Mouse (Mus musculus): ENCODE data around the gene Shoc2. TPM values are rescaled to one million over a fixed set of nuclear protein-coding genes. Genes with fewer than 3 reads are reported as not detected.

Gene Shoc2
- polyA plus RNA-seq, 1 experiment, result 16.2 TPM

GRCm38 (mm10) chr19:53994276-53994675, 50.2 kb downstream of the Shoc2 start:
- DNase-seq (ENCODE audit: low read depth, low spot score), result no peak
- 78% methylated on average over 1 of the region's 1 CpGs for WGBS

- peak; percentile 10 for DNase-seq (ENCODE audit: low read depth, low spot score)
- 35% methylated on average over 4 of the region's 4 CpGs for WGBS
Observed at GRCm38 (mm10) chr19:54010973-54011372, 66.9 kb downstream of the Shoc2 start.

- no peak for DNase-seq (ENCODE audit: low read depth, low spot score)
- WGBS, result 84% methylated on average over 5 of the region's 5 CpGs
Observed at GRCm38 (mm10) chr19:54014999-54015398, 70.9 kb downstream of the Shoc2 start.

- no peak for DNase-seq (ENCODE audit: low read depth, low spot score)
- WGBS, result 94% methylated on average over 5 of the region's 5 CpGs
Observed at GRCm38 (mm10) chr19:54015503-54015902, 71.4 kb downstream of the Shoc2 start.

GRCm38 (mm10) chr19:54035100-54035499, 91.0 kb downstream of the Shoc2 start:
- 95% methylated on average over 6 of the region's 6 CpGs for WGBS

GRCm38 (mm10) chr19:54039441-54039840, 95.3 kb downstream of the Shoc2 start:
- 81% methylated on average over 7 of the region's 7 CpGs for WGBS
- DNase-seq (ENCODE audit: low read depth, low spot score), result no peak

More at GRCm38 (mm10) chr19:54035100-54035499, 91.0 kb downstream of the Shoc2 start:
- no peak for DNase-seq (ENCODE audit: low read depth, low spot score)

- 16% methylated on average over 4 of the region's 4 CpGs for whole genome bisulfite sequencing
- DNase-seq (ENCODE audit: low read depth, low spot score), result no peak
Observed at GRCm38 (mm10) chr19:54040356-54041028, 96.4 kb downstream of the Shoc2 start.

- WGBS, result 18% methylated on average over 5 of the region's 5 CpGs
- DNase-seq (ENCODE audit: low read depth, low spot score), result no peak
Observed at GRCm38 (mm10) chr19:54041029-54041367, 96.9 kb downstream of the Shoc2 start.

- no peak for DNase-seq (ENCODE audit: low read depth, low spot score)
- WGBS, result 75% methylated on average over 5 of the region's 5 CpGs
Observed at GRCm38 (mm10) chr19:54043851-54044250, 99.7 kb downstream of the Shoc2 start, which contains the start of gene Adra2a. TSS of gene Adra2a (plus strand) at chr19:54044151.

GRCm38 (mm10) chr19:54044507-54045371, 100.6 kb downstream of the Shoc2 start:
- under 1% methylated on average over 59 of the region's 59 CpGs for WGBS
- DNase-seq (ENCODE audit: low read depth, low spot score), result no peak

- 1% methylated on average over 29 of the region's 29 CpGs for WGBS
- no peak for DNase-seq (ENCODE audit: low read depth, low spot score)
Observed at GRCm38 (mm10) chr19:54045412-54045811, 101.3 kb downstream of the Shoc2 start.

GRCm38 (mm10) chr19:54045931-54046683, 102.0 kb downstream of the Shoc2 start:
- WGBS, result 1% methylated on average over 55 of the region's 55 CpGs
- no peak for DNase-seq (ENCODE audit: low read depth, low spot score)

- WGBS, result under 1% methylated on average over 46 of the region's 46 CpGs
- DNase-seq (ENCODE audit: low read depth, low spot score), result no peak
Observed at GRCm38 (mm10) chr19:54046684-54047070, 102.6 kb downstream of the Shoc2 start.

- no peak for DNase-seq (ENCODE audit: low read depth, low spot score)
- WGBS, result 6% methylated on average over 27 of the region's 27 CpGs
Observed at GRCm38 (mm10) chr19:54047386-54048050, 103.4 kb downstream of the Shoc2 start.

- no peak for DNase-seq (ENCODE audit: low read depth, low spot score)
- 13% methylated on average over 13 of the region's 13 CpGs for WGBS
Observed at GRCm38 (mm10) chr19:54048161-54048885, 104.2 kb downstream of the Shoc2 start.

- WGBS, result 67% methylated on average over 4 of the region's 4 CpGs
- no peak for DNase-seq (ENCODE audit: low read depth, low spot score)
Observed at GRCm38 (mm10) chr19:54051651-54052050, 107.5 kb downstream of the Shoc2 start.

- WGBS, result 79% methylated on average over 5 of the region's 5 CpGs
- no peak for DNase-seq (ENCODE audit: low read depth, low spot score)
Observed at GRCm38 (mm10) chr19:54055845-54056244, 111.7 kb downstream of the Shoc2 start.

- DNase-seq (ENCODE audit: low read depth, low spot score), result no peak
- WGBS, result 28% methylated on average over 7 of the region's 7 CpGs
Observed at GRCm38 (mm10) chr19:54068447-54068846, 124.3 kb downstream of the Shoc2 start.

GRCm38 (mm10) chr19:54070521-54070920, 126.4 kb downstream of the Shoc2 start:
- DNase-seq (ENCODE audit: low read depth, low spot score), result peak; percentile 99
- WGBS, result 30% methylated on average over 5 of the region's 5 CpGs

All from large intestine, adult 2 months (tissue).